Mouse (Mus musculus): ENCODE results near the gene Etv6.

DNA sequence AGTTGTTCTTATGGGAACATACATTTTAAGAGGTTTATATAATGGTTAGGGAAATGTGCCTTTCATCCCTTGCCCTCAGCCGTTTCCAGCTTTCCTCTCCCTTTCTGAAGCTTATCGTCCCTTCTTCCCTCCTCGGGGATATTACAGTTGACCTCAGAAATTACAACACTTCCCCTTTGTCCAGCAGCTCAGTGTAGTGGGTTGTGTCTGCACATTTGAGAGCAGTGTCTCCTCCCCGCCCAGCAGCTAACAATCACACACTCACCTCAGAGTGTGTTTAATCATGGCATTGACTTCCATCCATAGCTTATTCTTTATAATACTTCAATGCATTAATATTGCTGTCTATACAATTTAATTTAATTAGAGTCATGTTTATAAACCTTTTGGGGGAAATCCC is 98.3 kb downstream of the Etv6 start:
- no peak for TF ChIP-seq CTCF (IDR thresholded peaks at IDR 0.05; ENCODE audit: borderline replicate concordance, extremely low read depth, insufficient read depth, insufficient read length)
- TF ChIP-seq POLR2A (IDR thresholded peaks at IDR 0.05; ENCODE audit: borderline replicate concordance, extremely low read depth, insufficient read depth, insufficient read length, poor library complexity, severe bottlenecking), result no peak
